Mouse (Mus musculus): ENCODE data around the gene Tnfrsf26. TPM values are rescaled to one million over a fixed set of nuclear protein-coding genes. Genes with fewer than 3 reads are reported as not detected.

Gene Tnfrsf26
- polyA plus RNA-seq, 1 experiment from 2014 or later, result 0.46 TPM

Small RNAs within 50 kb of the gene (microRNA-seq; reads per million reads assigned to microRNA genes)
- 0.74 reads per million for gene Mir7064

Other genes with a start within 250 kb of the Tnfrsf26 start
- gene Cdkn1c, start 167.7 kb downstream of the Tnfrsf26 start, polyA plus RNA-seq (2015; fragmentation: Nextera tagmentation; extraction: Ambion mirVana), result 873 and 944 TPM in 2 replicates
- 2.5 and 3.0 TPM in 2 replicates for gene Slc22a18, start 155.0 kb downstream of the Tnfrsf26 start, polyA plus RNA-seq (2015; fragmentation: Nextera tagmentation; extraction: Ambion mirVana)
- gene Phlda2, start 125.6 kb downstream of the Tnfrsf26 start, polyA plus RNA-seq (2015; fragmentation: Nextera tagmentation; extraction: Ambion mirVana), result 7.0 and 8.5 TPM in 2 replicates
- gene Nap1l4, start 79.6 kb downstream of the Tnfrsf26 start, polyA plus RNA-seq (2015; fragmentation: Nextera tagmentation; extraction: Ambion mirVana), result 262 and 282 TPM in 2 replicates
- gene Cars, start 28.6 kb downstream of the Tnfrsf26 start, polyA plus RNA-seq (2015; fragmentation: Nextera tagmentation; extraction: Ambion mirVana), result 59.2 and 61.8 TPM in 2 replicates
- gene Tnfrsf22, start 20.9 kb upstream of the Tnfrsf26 start, polyA plus RNA-seq (2015; fragmentation: Nextera tagmentation; extraction: Ambion mirVana), result 11.6 and 15.0 TPM in 2 replicates
- gene Tnfrsf23, start 57.1 kb upstream of the Tnfrsf26 start, polyA plus RNA-seq (2015; fragmentation: Nextera tagmentation; extraction: Ambion mirVana), result 1.0 and 1.8 TPM in 2 replicates
- 37.9 and 43.6 TPM in 2 replicates for gene Osbpl5, start 128.3 kb upstream of the Tnfrsf26 start, polyA plus RNA-seq (2015; fragmentation: Nextera tagmentation; extraction: Ambion mirVana)
- not detected in 2 replicates for gene Mrgprg, start 138.3 kb upstream of the Tnfrsf26 start, polyA plus RNA-seq (2015; fragmentation: Nextera tagmentation; extraction: Ambion mirVana)
- 0.86 and 1.4 TPM in 2 replicates for gene Mrgpre, start 155.8 kb upstream of the Tnfrsf26 start, polyA plus RNA-seq (2015; fragmentation: Nextera tagmentation; extraction: Ambion mirVana)
- 5.8 and 7.1 TPM in 2 replicates for gene Nadsyn1, start 194.1 kb upstream of the Tnfrsf26 start, polyA plus RNA-seq (2015; fragmentation: Nextera tagmentation; extraction: Ambion mirVana)
- 39.6 and 41.5 TPM in 2 replicates for gene Dhcr7, start 194.4 kb upstream of the Tnfrsf26 start, polyA plus RNA-seq (2015; fragmentation: Nextera tagmentation; extraction: Ambion mirVana)
- not detected in 2 replicates for gene Gm498, start 238.1 kb upstream of the Tnfrsf26 start, polyA plus RNA-seq (2015; fragmentation: Nextera tagmentation; extraction: Ambion mirVana)